Mouse (Mus musculus): ENCODE measurements at regions not wholly inside any gene's neighbourhood (a gene's known extent, or its start where the extent isn't known, plus 50 kb on each side); places are given as distances from the start of the nearest gene placed in this dataset.

GRCm38 (mm10) chr9:84673327-84673726 lies 639.2 kb upstream of the Gm11114 start:
- Histone ChIP-seq H3K4me1 (ENCODE audit: control insufficient read depth, insufficient read depth, low read length) (no peaks in the 10 kb centered on the region), H3K27ac (ENCODE audit: insufficient read depth, low read length) (no peak overlapping the region), H3K4me3 (ENCODE audit: insufficient read depth, low read length) (no peak overlapping the region)
- TF ChIP-seq POLR2A (IDR thresholded peaks at IDR 0.05; ENCODE audit: extremely low read depth, insufficient read depth, low read length) (no peak), CTCF (IDR thresholded peaks at IDR 0.05; ENCODE audit: extremely low read depth, insufficient read depth, low read length) (no peak)

GRCm38 (mm10) chr9:84678416-84678815 lies 634.2 kb upstream of the Gm11114 start:
- Histone ChIP-seq H3K27ac (ENCODE audit: insufficient read depth, low read length) (no peak overlapping the region), H3K4me1 (ENCODE audit: control insufficient read depth, insufficient read depth, low read length) (no peaks in the 10 kb centered on the region), H3K4me3 (ENCODE audit: insufficient read depth, low read length) (no peak overlapping the region)
- TF ChIP-seq CTCF (IDR thresholded peaks at IDR 0.05; ENCODE audit: extremely low read depth, insufficient read depth, low read length) (no peak), POLR2A (IDR thresholded peaks at IDR 0.05; ENCODE audit: extremely low read depth, insufficient read depth, low read length) (no peak)

GRCm38 (mm10) chr9:84718615-84719191 lies 593.9 kb upstream of the Gm11114 start:
- no peak overlapping the region for H3K27ac ChIP-seq (ENCODE audit: insufficient read depth, low read length)
- no peak for TF ChIP-seq CTCF (IDR thresholded peaks at IDR 0.05; ENCODE audit: extremely low read depth, insufficient read depth, low read length)
- H3K4me3 ChIP-seq (ENCODE audit: insufficient read depth, low read length), result no peak overlapping the region
- H3K4me1 ChIP-seq (ENCODE audit: control insufficient read depth, insufficient read depth, low read length), result no peaks in the 10 kb centered on the region

- Histone ChIP-seq H3K27ac (ENCODE audit: insufficient read depth, low read length) (no peak overlapping the region), H3K4me1 (ENCODE audit: control insufficient read depth, insufficient read depth, low read length) (no peaks in the 10 kb centered on the region), H3K4me3 (ENCODE audit: insufficient read depth, low read length) (no peak overlapping the region)
- TF ChIP-seq POLR2A (IDR thresholded peaks at IDR 0.05; ENCODE audit: extremely low read depth, insufficient read depth, low read length) (no peak), CTCF (IDR thresholded peaks at IDR 0.05; ENCODE audit: extremely low read depth, insufficient read depth, low read length) (no peak)
These were observed 593.2 kb upstream of the Gm11114 start for GRCm38 (mm10) chr9:84719396-84719795.

GRCm38 (mm10) chr9:84720454-84720853 lies 592.1 kb upstream of the Gm11114 start:
- no peak overlapping the region for H3K27ac ChIP-seq (ENCODE audit: insufficient read depth, low read length)
- no peak for TF ChIP-seq POLR2A (IDR thresholded peaks at IDR 0.05; ENCODE audit: extremely low read depth, insufficient read depth, low read length)
- TF ChIP-seq CTCF (IDR thresholded peaks at IDR 0.05; ENCODE audit: extremely low read depth, insufficient read depth, low read length), result no peak
- H3K4me3 ChIP-seq (ENCODE audit: insufficient read depth, low read length), result no peak overlapping the region

GRCm38 (mm10) chr9:84739266-84739665 lies 573.3 kb upstream of the Gm11114 start:
- Histone ChIP-seq H3K4me1 (ENCODE audit: control insufficient read depth, insufficient read depth, low read length) (no peaks in the 10 kb centered on the region), H3K4me3 (ENCODE audit: insufficient read depth, low read length) (no peak overlapping the region), H3K27ac (ENCODE audit: insufficient read depth, low read length) (no peak overlapping the region)
- TF ChIP-seq CTCF (IDR thresholded peaks at IDR 0.05; ENCODE audit: extremely low read depth, insufficient read depth, low read length) (no peak), POLR2A (IDR thresholded peaks at IDR 0.05; ENCODE audit: extremely low read depth, insufficient read depth, low read length) (no peak)

More at GRCm38 (mm10) chr9:84720454-84720853, 592.1 kb upstream of the Gm11114 start:
- no peaks in the 10 kb centered on the region for H3K4me1 ChIP-seq (ENCODE audit: control insufficient read depth, insufficient read depth, low read length)

- H3K4me3 ChIP-seq (ENCODE audit: insufficient read depth, low read length), result no peak overlapping the region
- no peaks in the 10 kb centered on the region for H3K4me1 ChIP-seq (ENCODE audit: control insufficient read depth, insufficient read depth, low read length)
- H3K27ac ChIP-seq (ENCODE audit: insufficient read depth, low read length), result no peak overlapping the region
- TF ChIP-seq CTCF (IDR thresholded peaks at IDR 0.05; ENCODE audit: extremely low read depth, insufficient read depth, low read length), result no peak
- no peak for TF ChIP-seq POLR2A (IDR thresholded peaks at IDR 0.05; ENCODE audit: extremely low read depth, insufficient read depth, low read length)
These were observed 572.2 kb upstream of the Gm11114 start for GRCm38 (mm10) chr9:84740336-84740735.

GRCm38 (mm10) chr9:84754332-84754731 lies 558.2 kb upstream of the Gm11114 start:
- H3K4me1 ChIP-seq (ENCODE audit: control insufficient read depth, insufficient read depth, low read length), result no peaks in the 10 kb centered on the region
- TF ChIP-seq POLR2A (IDR thresholded peaks at IDR 0.05; ENCODE audit: extremely low read depth, insufficient read depth, low read length) (no peak), CTCF (IDR thresholded peaks at IDR 0.05; ENCODE audit: extremely low read depth, insufficient read depth, low read length) (no peak)
- no peak overlapping the region for H3K4me3 ChIP-seq (ENCODE audit: insufficient read depth, low read length)
- no peak overlapping the region for H3K27ac ChIP-seq (ENCODE audit: insufficient read depth, low read length)

GRCm38 (mm10) chr9:84754828-84755227 lies 557.7 kb upstream of the Gm11114 start:
- no peak overlapping the region for H3K27ac ChIP-seq (ENCODE audit: insufficient read depth, low read length)
- no peak overlapping the region for H3K4me3 ChIP-seq (ENCODE audit: insufficient read depth, low read length)
- H3K4me1 ChIP-seq (ENCODE audit: control insufficient read depth, insufficient read depth, low read length), result no peaks in the 10 kb centered on the region
- TF ChIP-seq CTCF (IDR thresholded peaks at IDR 0.05; ENCODE audit: extremely low read depth, insufficient read depth, low read length), result no peak
- no peak for TF ChIP-seq POLR2A (IDR thresholded peaks at IDR 0.05; ENCODE audit: extremely low read depth, insufficient read depth, low read length)

GRCm38 (mm10) chr9:84774348-84774747 lies 538.2 kb upstream of the Gm11114 start:
- H3K4me1 ChIP-seq (ENCODE audit: control insufficient read depth, insufficient read depth, low read length), result no peaks in the 10 kb centered on the region
- H3K4me3 ChIP-seq (ENCODE audit: insufficient read depth, low read length), result no peak overlapping the region
- no peak overlapping the region for H3K27ac ChIP-seq (ENCODE audit: insufficient read depth, low read length)
- TF ChIP-seq CTCF (IDR thresholded peaks at IDR 0.05; ENCODE audit: extremely low read depth, insufficient read depth, low read length), result no peak
- no peak for TF ChIP-seq POLR2A (IDR thresholded peaks at IDR 0.05; ENCODE audit: extremely low read depth, insufficient read depth, low read length)

Measured in cortical plate, adult 2 months (tissue).